Mouse (Mus musculus) testis, postnatal 10 days (tissue): ENCODE results near the gene Skap2.

Experiments used
- DNase-seq: peaks from one replicate; pipeline ENCODE4 v3.0.0; 2021; ENCODE audit warnings: low spot score

Gene Skap2

GRCm38 (mm10) chr6:52005616-52005962 lies 6.8 kb downstream of the Skap2 start:
- no peak for DNase-seq

- DNase-seq = no peak
Measured at GRCm38 (mm10) chr6:52004995-52005394, 7.4 kb downstream of the Skap2 start.

GRCm38 (mm10) chr6:52002676-52003075 lies 9.7 kb downstream of the Skap2 start:
- DNase-seq = no peak

- DNase-seq = no peak
Measured at GRCm38 (mm10) chr6:51999157-51999478, 13.2 kb downstream of the Skap2 start.

GRCm38 (mm10) chr6:51998409-51999156 lies 13.8 kb downstream of the Skap2 start:
- no peak for DNase-seq

GRCm38 (mm10) chr6:51987999-51988398 lies 24.4 kb downstream of the Skap2 start:
- DNase-seq = no peak

- DNase-seq = no peak
Measured at GRCm38 (mm10) chr6:51977638-51978037, 34.7 kb downstream of the Skap2 start.

- no peak for DNase-seq
Measured at GRCm38 (mm10) chr6:51975751-51976150, 36.6 kb downstream of the Skap2 start.

- no peak for DNase-seq
Measured at GRCm38 (mm10) chr6:51958992-51959391, 53.4 kb downstream of the Skap2 start.

GRCm38 (mm10) chr6:51956048-51956792 lies 56.1 kb downstream of the Skap2 start:
- no peak for DNase-seq

- no peak for DNase-seq
Measured at GRCm38 (mm10) chr6:51947661-51948060, 64.7 kb downstream of the Skap2 start.

- no peak for DNase-seq
Measured at GRCm38 (mm10) chr6:51944916-51945315, 67.4 kb downstream of the Skap2 start.

- no peak for DNase-seq
Measured at GRCm38 (mm10) chr6:51933998-51934397, 78.4 kb downstream of the Skap2 start.

GRCm38 (mm10) chr6:51933034-51933611 lies 79.2 kb downstream of the Skap2 start:
- DNase-seq = no peak

- DNase-seq = no peak
Measured at GRCm38 (mm10) chr6:51927101-51927500, 85.2 kb downstream of the Skap2 start.

- no peak for DNase-seq
Measured at GRCm38 (mm10) chr6:51921831-51922230, 90.5 kb downstream of the Skap2 start.

- no peak for DNase-seq
Measured at GRCm38 (mm10) chr6:51908495-51908894, 103.9 kb downstream of the Skap2 start.

GRCm38 (mm10) chr6:51905659-51906058 lies 106.7 kb downstream of the Skap2 start:
- DNase-seq = no peak

GRCm38 (mm10) chr6:51901544-51901943 lies 110.8 kb downstream of the Skap2 start:
- no peak for DNase-seq

GRCm38 (mm10) chr6:51898318-51898994 lies 113.9 kb downstream of the Skap2 start:
- no peak for DNase-seq

GRCm38 (mm10) chr6:51895753-51896152 lies 116.6 kb downstream of the Skap2 start:
- no peak for DNase-seq

- no peak for DNase-seq
Measured at GRCm38 (mm10) chr6:51894717-51895116, 117.6 kb downstream of the Skap2 start.

- no peak for DNase-seq
Measured at GRCm38 (mm10) chr6:51890356-51890755, 122.0 kb downstream of the Skap2 start.
